Mouse (Mus musculus): ENCODE measurements around the gene Lgals3.

DNA sequence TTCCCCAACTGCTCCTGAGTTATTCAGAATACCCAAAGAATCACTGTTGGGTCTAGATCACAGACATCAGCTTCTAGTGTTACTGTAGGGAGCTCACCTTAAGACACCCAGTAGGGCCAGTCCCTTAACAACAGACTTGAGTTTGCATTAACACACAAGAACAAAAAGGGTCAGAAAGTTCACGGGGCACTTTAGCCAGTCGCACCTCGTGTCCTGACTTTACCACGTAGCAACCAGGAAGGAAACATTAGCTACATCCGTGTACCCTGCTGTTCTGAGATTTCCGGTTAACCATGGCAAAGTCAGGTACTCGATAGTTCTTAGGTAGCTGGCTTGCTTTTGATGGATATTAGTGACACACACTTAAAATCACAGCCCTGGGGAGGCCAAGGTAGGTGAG is 16.4 kb downstream of the Lgals3 start:
- TF ChIP-seq CTCF (IDR thresholded peaks at IDR 0.05; ENCODE audit: insufficient read depth, low read depth, low read length): no peak
- no peak for TF ChIP-seq POLR2A (IDR thresholded peaks at IDR 0.05; ENCODE audit: insufficient read depth, low read depth, low read length)

Measured in olfactory bulb, adult 2 months (tissue).